Mouse (Mus musculus) liver, embryonic 11.5 days (tissue): ENCODE data around the gene Mdga1. TPM values are rescaled to one million over a fixed set of nuclear protein-coding genes. Genes with fewer than 3 reads are reported as not detected.
A peak's percentile ranks its signal among the peaks of the same experiment; 100 is the strongest.

Experiments used
- ATAC-seq: fragments of 200-750 bp; cut with Nextera tagmentation; replicated peaks from 2 replicates; pipeline ENCODE4 v1.8.0; 2017; ENCODE audit warnings: moderate number of reproducible peaks, mild to moderate bottlenecking, moderate TSS enrichment, moderate library complexity; ENCODE audit not compliant: low FRiP score
- DNase-seq: peaks from one replicate; pipeline ENCODE4 v3.0.0-alpha.2; 2017; ENCODE audit warnings: low spot score
- H3K27ac ChIP-seq: fragments of 300-500 bp; sonication (generic); 2 replicates; pipeline ENCODE4 v1.5.1; 2014; ENCODE audit warnings: mild to moderate bottlenecking, low read depth, low read length, control low read depth
- H3K27me3 ChIP-seq: fragments of 300-500 bp; sonication (generic); replicated peaks from 2 replicates; pipeline ENCODE4 v1.6.1; 2014; ENCODE audit warnings: low read length, mixed read lengths; ENCODE audit not compliant: control insufficient read depth, insufficient read depth
- H3K36me3 ChIP-seq: fragments of 300-500 bp; sonication (generic); 2 replicates; pipeline ENCODE4 v1.6.1; 2014; ENCODE audit warnings: mild to moderate bottlenecking, low read length, moderate library complexity, mixed read lengths; ENCODE audit not compliant: control insufficient read depth, insufficient read depth
- H3K4me1 ChIP-seq: fragments of 300-500 bp; sonication (generic); replicated peaks from 2 replicates; pipeline ENCODE4 v1.6.1; 2014; ENCODE audit warnings: low read length, mixed read lengths; ENCODE audit not compliant: control insufficient read depth, insufficient read depth
- H3K4me2 ChIP-seq: fragments of 300-500 bp; sonication (generic); 2 replicates; pipeline ENCODE4 v1.6.1; 2014; ENCODE audit warnings: mild to moderate bottlenecking, control low read depth, moderate library complexity
- H3K4me3 ChIP-seq: fragments of 300-500 bp; sonication (generic); 2 replicates; pipeline ENCODE4 v1.5.1; 2014; ENCODE audit warnings: low read depth, low read length, control low read depth
- H3K9ac ChIP-seq: fragments of 300-500 bp; sonication (generic); 2 replicates; pipeline ENCODE4 v1.6.1; 2014; ENCODE audit warnings: low read depth, low read length, control low read depth
- H3K9me3 ChIP-seq: fragments of 300-500 bp; sonication (generic); 2 replicates; pipeline ENCODE4 v1.6.1; 2016; ENCODE audit warnings: low read length, inconsistent platforms, mixed read lengths; ENCODE audit not compliant: control insufficient read depth
- WGBS: fragments of 180-500 bp; shearing (Covaris S2); extraction: QIAGEN DNeasy Blood & Tissue Kit; methylation state at CpG from one replicate; pipeline ENCODE4 v1.1.7; 2014; 5-methylcytosine and 5-hydroxymethylcytosine counted together
- polyA plus RNA-seq: library from polyadenylated mRNA; unstranded; fragments of >200 nt; fragmentation: Nextera tagmentation; extraction: Ambion mirVana; gene quantifications from 2 replicates; pipeline ENCODE4 v1.2.1, GENCODE M21; 2014

Mdga1 gene
- polyA plus RNA-seq, 1 experiment from 2014 or later: 1.7 TPM

DNA sequence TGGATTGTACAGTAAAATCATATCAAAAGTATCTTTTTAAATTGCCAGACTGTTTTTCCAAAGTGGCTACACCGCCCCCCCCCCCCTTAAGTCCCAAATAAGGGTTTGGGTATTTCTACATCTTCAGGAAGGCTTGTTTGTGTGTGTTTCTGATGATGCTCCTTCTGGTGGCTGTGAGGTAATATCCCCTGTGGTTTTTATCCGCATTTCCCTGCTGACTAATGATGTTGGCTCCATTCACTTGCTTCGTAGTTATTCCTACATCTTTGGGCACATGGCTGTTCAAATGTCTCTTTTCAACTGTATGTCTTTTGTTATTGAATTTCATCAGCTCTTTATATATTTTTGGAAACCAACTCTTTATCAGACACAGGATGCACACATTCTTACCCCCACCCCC is 20.2 kb upstream of the Mdga1 start:
- 85% methylated on average over 3 of the region's 3 CpGs for WGBS
- no peaks in the 10 kb centered on the region for H3K27me3 ChIP-seq
- H3K9me3 ChIP-seq: no peaks in the 10 kb centered on the region
- H3K4me3 ChIP-seq: no peak overlapping the region
- H3K36me3 ChIP-seq: no peaks in the 10 kb centered on the region
- no peak overlapping the region for H3K4me2 ChIP-seq
- ATAC-seq (no peak), DNase-seq (no peak)
- H3K9ac ChIP-seq: no peak overlapping the region
- no peaks in the 10 kb centered on the region for H3K4me1 ChIP-seq
- no peak overlapping the region for H3K27ac ChIP-seq

- whole genome bisulfite sequencing: 79% methylated on average over 5 of the region's 5 CpGs
- Histone ChIP-seq H3K36me3 (no peaks in the 10 kb centered on the region), H3K9me3 (no peaks in the 10 kb centered on the region), H3K4me2 (no peak overlapping the region), H3K4me1 (no peaks in the 10 kb centered on the region), H3K27me3 (no peaks in the 10 kb centered on the region), H3K4me3 (no peak overlapping the region), H3K27ac (no peak overlapping the region), H3K9ac (no peak overlapping the region)
- DNase-seq (no peak), ATAC-seq (no peak)
Observed at GRCm38 (mm10) chr17:29989653-29990052, 19.8 kb upstream of the Mdga1 start.

DNA sequence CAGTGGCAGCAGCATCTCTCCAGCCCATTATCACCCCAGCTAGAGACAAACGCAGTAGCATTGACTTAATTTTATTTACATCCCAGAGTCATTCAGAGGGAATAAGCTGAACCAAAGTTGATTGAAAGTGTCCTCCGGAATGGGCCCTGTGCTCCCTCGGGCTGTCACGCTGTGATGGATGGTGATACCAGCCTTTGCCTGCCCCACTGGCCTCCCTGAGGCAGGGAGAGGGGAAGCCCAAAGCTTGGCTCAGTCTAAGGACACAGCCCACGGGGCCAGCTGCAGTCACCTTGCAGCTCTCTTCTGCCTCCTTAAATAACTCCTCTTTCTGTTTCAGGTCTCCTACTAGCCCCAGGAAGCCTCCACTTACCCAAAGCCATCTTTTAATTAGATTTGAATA is 18.3 kb upstream of the Mdga1 start:
- H3K9me3 ChIP-seq: no peaks in the 10 kb centered on the region
- 20% methylated on average over 5 of the region's 5 CpGs for WGBS
- H3K27ac ChIP-seq: no peak overlapping the region
- no peaks in the 10 kb centered on the region for H3K36me3 ChIP-seq
- no peak overlapping the region for H3K9ac ChIP-seq
- H3K4me2 ChIP-seq: no peak overlapping the region
- H3K4me1 ChIP-seq: no peaks in the 10 kb centered on the region
- H3K4me3 ChIP-seq: no peak overlapping the region
- H3K27me3 ChIP-seq: no peaks in the 10 kb centered on the region
- ATAC-seq: no peak
- no peak for DNase-seq

DNA sequence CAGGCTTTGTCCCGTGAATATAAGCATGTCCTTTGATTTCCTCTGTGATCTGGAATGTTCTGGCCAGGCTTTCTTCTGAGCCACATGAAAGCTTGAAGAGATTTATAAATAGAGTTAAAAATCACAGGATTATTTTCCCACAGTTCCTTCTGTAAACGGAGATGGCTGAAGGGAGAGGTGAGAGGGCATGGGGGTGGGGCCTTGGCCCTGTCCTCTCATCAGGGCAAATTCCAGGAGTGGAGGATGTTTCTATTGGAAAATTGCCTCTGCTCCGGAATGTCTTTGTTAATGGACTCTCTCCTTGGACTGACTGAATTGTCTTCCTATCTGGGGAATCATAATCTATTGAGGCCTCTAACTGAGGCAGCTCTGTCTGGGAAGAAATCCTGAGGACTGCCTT is 15.6 kb upstream of the Mdga1 start:
- DNase-seq: no peak
- Histone ChIP-seq H3K4me1 (no peaks in the 10 kb centered on the region), H3K36me3 (no peaks in the 10 kb centered on the region), H3K27ac (no peak overlapping the region), H3K9ac (no peak overlapping the region), H3K9me3 (no peaks in the 10 kb centered on the region), H3K27me3 (no peaks in the 10 kb centered on the region), H3K4me3 (no peak overlapping the region), H3K4me2 (no peak overlapping the region)
- 37% methylated on average over 3 of the region's 3 CpGs for WGBS
- ATAC-seq: no peak

- Histone ChIP-seq H3K4me3 (no peak overlapping the region), H3K9ac (no peak overlapping the region), H3K4me2 (no peak overlapping the region), H3K9me3 (no peaks in the 10 kb centered on the region), H3K27ac (no peak overlapping the region), H3K27me3 (no peaks in the 10 kb centered on the region), H3K36me3 (no peaks in the 10 kb centered on the region), H3K4me1 (0 out of 2 replicates have a peak, but pooled peaks cover under 1% of the 10 kb centered on the region)
- DNase-seq (no peak), ATAC-seq (no peak)
- WGBS: 80% methylated on average over 7 of the region's 7 CpGs
Observed at GRCm38 (mm10) chr17:29984931-29985330, 15.0 kb upstream of the Mdga1 start.

DNA sequence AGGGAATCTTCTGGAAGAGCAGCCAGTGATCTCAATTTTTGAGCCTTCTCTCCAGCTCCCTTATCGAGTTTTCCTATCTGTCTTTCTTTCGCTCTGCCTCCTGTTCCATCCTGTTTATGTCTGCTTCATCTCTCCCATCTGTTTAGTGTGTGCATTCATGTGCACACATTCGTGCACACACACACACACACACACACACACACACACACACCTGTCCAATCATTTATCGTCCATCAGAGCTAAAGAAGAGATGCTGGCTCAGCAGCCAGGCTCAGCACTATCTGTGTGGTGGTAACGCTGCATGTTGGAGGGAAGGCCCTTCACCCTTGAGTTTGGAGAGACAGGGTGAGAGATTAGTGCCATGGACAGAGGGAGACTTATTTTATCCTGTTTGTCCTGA is 13.3 kb upstream of the Mdga1 start:
- whole genome bisulfite sequencing: 78% methylated on average over 5 of the region's 5 CpGs

GRCm38 (mm10) chr17:29981568-29981967 is 11.7 kb upstream of the Mdga1 start:
- no peaks in the 10 kb centered on the region for H3K36me3 ChIP-seq
- peak overlapping the region; percentile 22; the same call in 1 of the 2 replicates for H3K4me2 ChIP-seq
- H3K4me3 ChIP-seq: no peak overlapping the region
- 63% methylated on average over 8 of the region's 8 CpGs for WGBS
- no peak for DNase-seq
- H3K9ac ChIP-seq: no peak overlapping the region
- no peaks in the 10 kb centered on the region for H3K9me3 ChIP-seq
- no peak for ATAC-seq
- no peaks in the 10 kb centered on the region for H3K27me3 ChIP-seq
- H3K4me1 ChIP-seq: 0 out of 2 replicates have a peak, but pooled peaks cover 3% of the 10 kb centered on the region
- no peak overlapping the region for H3K27ac ChIP-seq

More for the DNA sequence above, 13.3 kb upstream of the Mdga1 start:
- Histone ChIP-seq H3K4me2 (no peak overlapping the region), H3K4me1 (0 out of 2 replicates have a peak, but pooled peaks cover 3% of the 10 kb centered on the region), H3K27ac (no peak overlapping the region), H3K9ac (no peak overlapping the region), H3K36me3 (no peaks in the 10 kb centered on the region), H3K9me3 (no peaks in the 10 kb centered on the region), H3K27me3 (no peaks in the 10 kb centered on the region), H3K4me3 (no peak overlapping the region)
- no peak for DNase-seq
- ATAC-seq: no peak

DNA sequence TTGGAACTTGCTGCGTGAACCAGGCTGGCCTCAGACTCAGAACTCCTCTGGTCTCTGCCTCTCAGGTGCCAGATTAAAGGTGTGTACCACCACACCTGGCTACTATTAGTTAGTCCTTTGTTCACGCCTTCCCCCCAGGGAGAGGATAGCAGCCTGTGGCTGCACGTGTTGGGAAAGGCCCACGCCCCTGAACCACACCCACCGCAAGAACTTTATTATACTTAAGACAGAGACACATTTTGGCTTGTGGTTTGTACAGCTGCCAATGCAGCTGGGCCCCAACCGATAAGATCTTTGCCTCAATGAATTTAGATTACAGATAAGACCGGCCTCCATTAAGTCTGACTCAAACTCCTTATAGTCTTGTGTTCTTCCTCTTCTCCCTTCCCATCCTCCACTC is 10.0 kb upstream of the Mdga1 start:
- no peaks in the 10 kb centered on the region for H3K36me3 ChIP-seq
- no peaks in the 10 kb centered on the region for H3K27me3 ChIP-seq
- ATAC-seq: no peak
- H3K4me3 ChIP-seq: no peak overlapping the region
- H3K9me3 ChIP-seq: no peaks in the 10 kb centered on the region
- H3K27ac ChIP-seq: no peak overlapping the region
- H3K9ac ChIP-seq: no peak overlapping the region
- 0 out of 2 replicates have a peak, but pooled peaks cover 3% of the 10 kb centered on the region for H3K4me1 ChIP-seq
- DNase-seq: no peak
- no peak overlapping the region for H3K4me2 ChIP-seq
- 70% methylated on average over 7 of the region's 7 CpGs for WGBS

DNA sequence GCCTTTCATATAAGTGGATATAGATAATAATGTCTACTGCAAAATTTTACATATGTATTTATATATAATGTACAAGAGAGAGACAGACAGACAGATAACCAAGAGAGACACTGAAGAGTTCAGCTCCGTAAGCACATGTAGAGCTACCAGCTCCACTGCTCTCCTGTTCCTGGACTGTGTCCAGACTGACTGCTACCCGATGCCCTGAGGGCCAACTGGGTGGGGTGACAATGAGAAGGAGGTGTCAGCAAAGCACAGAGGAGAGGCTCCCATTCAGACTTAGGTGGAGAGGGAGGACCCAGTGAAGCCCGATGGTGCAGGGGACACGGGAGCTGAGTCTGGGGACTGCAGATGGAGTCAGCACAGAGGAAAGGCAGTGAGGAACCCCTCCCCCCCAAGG is 9.1 kb upstream of the Mdga1 start:
- Histone ChIP-seq H3K4me3 (no peak overlapping the region), H3K27ac (no peak overlapping the region), H3K4me2 (no peak overlapping the region), H3K36me3 (no peaks in the 10 kb centered on the region), H3K9ac (no peak overlapping the region), H3K27me3 (no peaks in the 10 kb centered on the region), H3K4me1 (0 out of 2 replicates have a peak, but pooled peaks cover 3% of the 10 kb centered on the region), H3K9me3 (no peaks in the 10 kb centered on the region)
- DNase-seq: no peak
- ATAC-seq: no peak
- 69% methylated on average over 4 of the region's 4 CpGs for WGBS
